Mouse (Mus musculus): Measurements from ENCODE around the gene Gm8127. TPM values are rescaled to one million over a fixed set of nuclear protein-coding genes. Genes with fewer than 3 reads are reported as not detected.

Gm8127 gene
- total RNA-seq, 4 experiments from 2014 or later, result not detected

Other genes with a start within 250 kb of the Gm8127 start
- gene Gm8094, start 217.2 kb downstream of the Gm8127 start, total RNA-seq (2022), result not detected
- gene Gm8104, start 193.2 kb downstream of the Gm8127 start, total RNA-seq (2022), result not detected
- gene Gm7233, start 114.0 kb downstream of the Gm8127 start, total RNA-seq (2022), result not detected
- not detected for gene Gm8122, start 58.5 kb downstream of the Gm8127 start, total RNA-seq (2022)
- not detected for gene Gm8126, start 35.2 kb downstream of the Gm8127 start, total RNA-seq (2022)
- not detected for gene Gm9732, start 18.8 kb downstream of the Gm8127 start, total RNA-seq (2022)
- not detected for gene 1700001F09Rik, start 54.0 kb upstream of the Gm8127 start, total RNA-seq (2022)
- not detected for gene Gm8138, start 122.5 kb upstream of the Gm8127 start, total RNA-seq (2022)
- not detected for gene Gm5799, start 249.7 kb upstream of the Gm8127 start, total RNA-seq (2022)

Measured in adrenal gland, adult 8-10 months (tissue).